Mouse (Mus musculus) lung, embryonic 15.5 days (tissue): ENCODE results near the gene Olfr488. TPM values are rescaled to one million over a fixed set of nuclear protein-coding genes. Genes with fewer than 3 reads are reported as not detected.
"Not testable (repeated sequence)": the region's sequence is repeated elsewhere in the genome, so short reads cannot be mapped to it uniquely, and the experiment has no call there.

Source experiments
- ATAC-seq: fragments of 200-750 bp; cut with Nextera tagmentation; 2 replicates; pipeline ENCODE4 v1.8.0; 2017; ENCODE audit warnings: moderate number of reproducible peaks, borderline replicate concordance; ENCODE audit not compliant: low FRiP score, low TSS enrichment; ENCODE audit errors: extremely low read depth
- H3K27ac ChIP-seq: fragments of 300-500 bp; sonication (generic); 2 replicates; pipeline ENCODE4 v1.5.1; 2015; ENCODE audit warnings: moderate library complexity, mild to moderate bottlenecking, inconsistent platforms
- H3K27me3 ChIP-seq: fragments of 300-500 bp; sonication (generic); 2 replicates; pipeline ENCODE4 v1.6.1; 2015; ENCODE audit warnings: inconsistent platforms
- H3K36me3 ChIP-seq: fragments of 300-500 bp; sonication (generic); 2 replicates; pipeline ENCODE4 v1.6.1; 2015; ENCODE audit warnings: inconsistent platforms
- H3K4me1 ChIP-seq: fragments of 300-500 bp; sonication (generic); 2 replicates; pipeline ENCODE4 v1.6.1; 2015; ENCODE audit warnings: inconsistent platforms
- H3K4me2 ChIP-seq: fragments of 300-500 bp; sonication (generic); 2 replicates; pipeline ENCODE4 v1.6.1; 2015; ENCODE audit warnings: inconsistent platforms, mild to moderate bottlenecking, moderate library complexity
- H3K4me3 ChIP-seq: fragments of 300-500 bp; sonication (generic); 2 replicates; pipeline ENCODE4 v1.5.1; 2015; ENCODE audit warnings: mild to moderate bottlenecking, inconsistent platforms
- H3K9ac ChIP-seq: fragments of 300-500 bp; sonication (generic); 2 replicates; pipeline ENCODE4 v1.6.1; 2015; ENCODE audit warnings: inconsistent platforms
- H3K9me3 ChIP-seq: fragments of 300-500 bp; sonication (generic); 2 replicates; pipeline ENCODE4 v1.6.1; 2016; ENCODE audit warnings: inconsistent platforms
- WGBS: fragments of 180-500 bp; shearing (Covaris S2); methylation state at CpG from one replicate; pipeline ENCODE4 v1.1.7; 2015; 5-methylcytosine and 5-hydroxymethylcytosine counted together
- polyA plus RNA-seq: library from polyadenylated mRNA; unstranded; fragments of >200 nt; fragmentation: Nextera tagmentation; extraction: Ambion mirVana; gene quantifications from 2 replicates; pipeline ENCODE4 v1.2.1, GENCODE M21; 2015

Olfr488 gene
- polyA plus RNA-seq, result not detected in 2 replicates

- no peak within 1 kb of the TSS for H3K9ac ChIP-seq
- no peaks in the 10 kb centered on the region for H3K36me3 ChIP-seq
These were observed at the start of gene Olfr488 for GRCm38 (mm10) chr7:108258247-108258646. TSS of gene Olfr488 (minus strand) at chr7:108258347.

GRCm38 (mm10) chr7:108288834-108289233 lies 30.7 kb upstream of the Olfr488 start, which contains the start of gene Olfr490:
TSS of gene Olfr490 (minus strand) at chr7:108288934.
- no peak for ATAC-seq
- Histone ChIP-seq H3K4me3 (no peak within 1 kb of the TSS), H3K9me3 (no peaks in the 10 kb centered on the region), H3K27me3 (no peaks in the 10 kb centered on the region), H3K4me1 (no peaks in the 10 kb centered on the region), H3K27ac (no peak within 1 kb of the TSS), H3K4me2 (no peak within 1 kb of the TSS), H3K9ac (no peak within 1 kb of the TSS), H3K36me3 (no peaks in the 10 kb centered on the region)

More at GRCm38 (mm10) chr7:108258247-108258646, at the start of gene Olfr488:
- Histone ChIP-seq H3K4me3 (no peak within 1 kb of the TSS), H3K4me2 (no peak within 1 kb of the TSS), H3K9me3 (no peaks in the 10 kb centered on the region), H3K27me3 (no peaks in the 10 kb centered on the region), H3K27ac (no peak within 1 kb of the TSS), H3K4me1 (no peaks in the 10 kb centered on the region)
- no peak for ATAC-seq

GRCm38 (mm10) chr7:108233551-108233950 lies 24.6 kb downstream of the Olfr488 start:
- H3K36me3 ChIP-seq, result no peaks in the 10 kb centered on the region
- H3K27ac ChIP-seq, result no peak overlapping the region
- no peaks in the 10 kb centered on the region for H3K4me1 ChIP-seq
- 58% methylated on average over 3 of the region's 3 CpGs for WGBS
- no peaks in the 10 kb centered on the region for H3K9me3 ChIP-seq
- no peak overlapping the region for H3K4me2 ChIP-seq
- ATAC-seq, result no peak
- H3K4me3 ChIP-seq, result no peak overlapping the region
- no peaks in the 10 kb centered on the region for H3K27me3 ChIP-seq
- H3K9ac ChIP-seq, result no peak overlapping the region

- H3K9me3 ChIP-seq, H3K4me2 ChIP-seq, H3K9ac ChIP-seq, H3K27ac ChIP-seq, H3K4me1 ChIP-seq, H3K4me3 ChIP-seq, ATAC-seq, H3K27me3 ChIP-seq, H3K36me3 ChIP-seq: not testable (repeated sequence)
These were observed 43.6 kb downstream of the Olfr488 start, which contains the start of gene Olfr487 for GRCm38 (mm10) chr7:108214536-108214935. TSS of gene Olfr487 (minus strand) at chr7:108214636.

Other genes starting within 250 kb of the Olfr488 start
- gene Olfr478, start 224.4 kb downstream of the Olfr488 start, polyA plus RNA-seq, result not detected in 2 replicates
- not detected in 2 replicates for gene Olfr479, start 207.7 kb downstream of the Olfr488 start, polyA plus RNA-seq
- gene Olfr480, start 191.0 kb downstream of the Olfr488 start, polyA plus RNA-seq, result not detected in 2 replicates
- not detected in 2 replicates for gene Olfr481, start 178.5 kb downstream of the Olfr488 start, polyA plus RNA-seq
- not detected in 2 replicates for gene Olfr482, start 160.8 kb downstream of the Olfr488 start, polyA plus RNA-seq
- not detected in 2 replicates for gene Olfr483, start 157.5 kb downstream of the Olfr488 start, polyA plus RNA-seq
- not detected in 2 replicates for gene Olfr484, start 130.9 kb downstream of the Olfr488 start, polyA plus RNA-seq
- not detected in 2 replicates for gene Olfr485, start 98.5 kb downstream of the Olfr488 start, polyA plus RNA-seq
- not detected in 2 replicates for gene Olfr486, start 85.6 kb downstream of the Olfr488 start, polyA plus RNA-seq
- gene Olfr487, start 43.7 kb downstream of the Olfr488 start, polyA plus RNA-seq, result not detected in 2 replicates
- gene Olfr490, start 30.6 kb upstream of the Olfr488 start, polyA plus RNA-seq, result not detected in 2 replicates
- not detected in 2 replicates for gene Olfr491, start 55.1 kb upstream of the Olfr488 start, polyA plus RNA-seq
- not detected in 2 replicates for gene Olfr492, start 65.3 kb upstream of the Olfr488 start, polyA plus RNA-seq
- not detected in 2 replicates for gene Olfr493, start 88.6 kb upstream of the Olfr488 start, polyA plus RNA-seq
- not detected in 2 replicates for gene Olfr494, start 107.0 kb upstream of the Olfr488 start, polyA plus RNA-seq
- gene Olfr495, start 134.8 kb upstream of the Olfr488 start, polyA plus RNA-seq, result not detected in 2 replicates
- not detected in 2 replicates for gene Olfr497, start 162.1 kb upstream of the Olfr488 start, polyA plus RNA-seq
- not detected in 2 replicates for gene Olfr498, start 207.0 kb upstream of the Olfr488 start, polyA plus RNA-seq